Mouse (Mus musculus) intestine, embryonic 16.5 days (tissue): ENCODE results near the gene Ikbke. TPM values are rescaled to one million over a fixed set of nuclear protein-coding genes. Genes with fewer than 3 reads are reported as not detected.

Experiments
- ATAC-seq: fragments of 200-750 bp; cut with Nextera tagmentation; 2 replicates; pipeline ENCODE4 v1.8.0; 2017; ENCODE audit warnings: moderate TSS enrichment, moderate library complexity
- H3K27ac ChIP-seq: fragments of 300-500 bp; sonication (generic); 2 replicates; pipeline ENCODE4 v1.5.1; 2014; ENCODE audit warnings: mild to moderate bottlenecking, low read length
- H3K27me3 ChIP-seq: fragments of 300-500 bp; sonication (generic); replicated peaks from 2 replicates; pipeline ENCODE4 v1.6.1; 2014; ENCODE audit warnings: low read length, control low read depth, mixed read lengths; ENCODE audit not compliant: control insufficient read depth, insufficient read depth
- H3K36me3 ChIP-seq: fragments of 300-500 bp; sonication (generic); 2 replicates; pipeline ENCODE4 v1.6.1; 2014; ENCODE audit warnings: low read length, control low read depth; ENCODE audit not compliant: control insufficient read depth, insufficient read depth
- H3K4me1 ChIP-seq: fragments of 300-500 bp; sonication (generic); 2 replicates; pipeline ENCODE4 v1.6.1; 2014; ENCODE audit warnings: low read length, control low read depth, mixed read lengths; ENCODE audit not compliant: control insufficient read depth, insufficient read depth
- H3K4me2 ChIP-seq: fragments of 300-500 bp; sonication (generic); 2 replicates; pipeline ENCODE4 v1.6.1; 2014; ENCODE audit warnings: low read depth, low read length, control low read depth
- H3K4me3 ChIP-seq: fragments of 300-500 bp; sonication (generic); 2 replicates; pipeline ENCODE4 v1.5.1; 2014; ENCODE audit warnings: mild to moderate bottlenecking, low read length
- H3K9ac ChIP-seq: fragments of 300-500 bp; sonication (generic); 2 replicates; pipeline ENCODE4 v1.6.1; 2014; ENCODE audit warnings: low read depth, low read length
- H3K9me3 ChIP-seq: fragments of 300-500 bp; sonication (generic); 2 replicates; pipeline ENCODE4 v1.6.1; 2016; ENCODE audit warnings: low read length, control low read depth; ENCODE audit not compliant: control insufficient read depth
- WGBS: fragments of 180-500 bp; shearing (Covaris S2); extraction: QIAGEN DNeasy Blood & Tissue Kit; methylation state at CpG from one replicate; pipeline ENCODE4 v1.1.7; 2014; 5-methylcytosine and 5-hydroxymethylcytosine counted together
- polyA plus RNA-seq: library from polyadenylated mRNA; unstranded; fragments of >200 nt; fragmentation: Nextera tagmentation; extraction: Ambion mirVana; gene quantifications from 2 replicates; pipeline ENCODE4 v1.2.1, GENCODE M21; 2015

The Ikbke gene
- polyA plus RNA-seq, 1 experiment from 2014 or later, result 13.0 TPM

DNA sequence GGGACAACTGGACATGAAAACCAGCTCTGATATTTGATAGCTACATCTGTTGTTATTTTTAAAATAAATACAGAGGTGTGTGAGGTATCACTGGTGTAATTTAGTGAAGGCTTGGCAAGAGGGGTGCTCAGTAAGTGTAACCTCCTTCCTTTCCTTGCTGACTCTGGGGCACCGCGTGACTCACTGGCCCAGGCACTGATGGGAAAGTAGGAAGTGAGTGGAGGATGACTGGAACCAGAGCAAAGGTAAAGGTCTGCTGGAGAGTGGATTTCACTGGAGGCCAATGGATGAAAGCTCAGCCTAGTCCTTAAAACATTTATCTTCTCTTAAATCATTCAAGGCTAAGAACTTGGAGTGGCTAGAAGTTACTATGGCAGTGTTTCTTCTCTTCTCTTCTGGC lies 21.3 kb upstream of the Ikbke start:
- Histone ChIP-seq H3K27me3 (no peaks in the 10 kb centered on the region), H3K27ac (no peak overlapping the region), H3K9ac (no peak overlapping the region), H3K36me3 (no peaks in the 10 kb centered on the region; the same call in 1 of the 2 replicates), H3K4me2 (no peak overlapping the region), H3K9me3 (no peaks in the 10 kb centered on the region), H3K4me1 (no peaks in the 10 kb centered on the region), H3K4me3 (no peak overlapping the region)
- no peak for ATAC-seq
- 89% methylated on average over 2 of the region's 2 CpGs for WGBS

DNA sequence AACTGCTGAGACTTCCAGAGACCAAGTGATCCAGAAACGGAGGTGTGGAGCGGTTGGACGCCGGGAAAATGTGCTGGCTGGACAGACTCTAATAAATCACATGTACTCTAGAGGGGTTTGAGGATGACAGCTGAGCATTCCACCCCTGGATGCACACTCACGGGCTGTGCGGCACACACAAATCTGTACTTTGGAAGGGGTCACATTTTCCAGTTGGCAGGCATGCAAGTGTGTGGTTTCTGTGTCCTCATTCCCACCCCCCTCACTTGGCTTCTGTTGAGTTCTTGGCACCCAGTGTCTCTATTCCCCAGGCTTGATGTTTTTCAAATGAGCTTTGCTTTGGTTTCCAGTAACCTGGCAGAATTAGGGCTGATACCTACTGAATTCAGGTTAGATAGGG lies 20.4 kb upstream of the Ikbke start:
- no peak for ATAC-seq
- no peaks in the 10 kb centered on the region for H3K4me1 ChIP-seq
- H3K27ac ChIP-seq, result no peak overlapping the region
- H3K4me3 ChIP-seq, result no peak overlapping the region
- H3K9ac ChIP-seq, result no peak overlapping the region
- no peaks in the 10 kb centered on the region for H3K27me3 ChIP-seq
- 65% methylated on average over 6 of the region's 6 CpGs for WGBS
- H3K9me3 ChIP-seq, result no peaks in the 10 kb centered on the region
- no peaks in the 10 kb centered on the region; the same call in 1 of the 2 replicates for H3K36me3 ChIP-seq
- no peak overlapping the region for H3K4me2 ChIP-seq

DNA sequence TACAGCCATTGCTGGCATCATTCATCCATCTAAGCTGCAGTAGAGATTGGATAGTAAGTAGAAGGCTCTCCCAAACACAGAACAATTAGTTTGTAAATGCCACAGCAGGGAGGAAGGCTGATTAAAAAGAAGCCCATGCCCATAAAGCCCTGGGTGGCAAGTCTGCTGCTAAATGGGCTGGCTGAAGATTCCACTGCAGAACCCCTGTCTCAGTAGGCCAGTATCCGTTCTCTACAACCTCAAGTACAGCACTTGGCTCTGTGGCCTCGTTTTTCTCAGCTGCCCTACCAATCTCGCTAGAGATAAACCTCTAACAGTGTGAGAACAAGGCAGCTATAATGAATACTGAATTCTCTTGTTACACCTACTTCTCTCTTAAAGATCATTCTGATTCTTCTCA lies 19.8 kb upstream of the Ikbke start:
- H3K27ac ChIP-seq, result no peak overlapping the region
- no peak for ATAC-seq
- H3K4me2 ChIP-seq, result no peak overlapping the region
- H3K4me3 ChIP-seq, result no peak overlapping the region
- no peaks in the 10 kb centered on the region for H3K9me3 ChIP-seq
- H3K27me3 ChIP-seq, result no peaks in the 10 kb centered on the region
- WGBS, result 73% methylated on average over 3 of the region's 3 CpGs
- H3K9ac ChIP-seq, result no peak overlapping the region
- H3K4me1 ChIP-seq, result no peaks in the 10 kb centered on the region
- H3K36me3 ChIP-seq, result no peaks in the 10 kb centered on the region; the same call in 1 of the 2 replicates

DNA sequence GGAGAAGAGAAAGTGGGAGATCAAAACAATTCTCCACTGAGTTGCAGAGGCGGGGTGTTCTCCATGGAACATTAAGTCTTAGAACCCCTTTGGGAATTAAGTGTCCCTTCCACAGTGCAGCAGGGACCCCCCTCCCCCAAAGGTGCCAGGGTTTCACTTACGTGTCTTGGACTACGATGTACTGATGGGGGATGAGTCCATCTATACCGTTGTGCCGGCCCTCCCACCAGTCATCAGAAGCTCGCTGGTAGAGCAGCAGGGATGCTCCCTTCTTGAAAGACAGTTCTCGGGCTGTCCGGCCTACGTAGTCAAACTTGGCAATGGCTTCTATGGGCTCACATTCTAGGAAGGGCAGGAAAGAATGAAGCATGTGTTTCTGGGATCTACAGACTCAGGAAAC lies 18.8 kb upstream of the Ikbke start:
- 95% methylated on average over 9 of the region's 9 CpGs for WGBS
- H3K36me3 ChIP-seq, result no peaks in the 10 kb centered on the region; the same call in 1 of the 2 replicates

DNA sequence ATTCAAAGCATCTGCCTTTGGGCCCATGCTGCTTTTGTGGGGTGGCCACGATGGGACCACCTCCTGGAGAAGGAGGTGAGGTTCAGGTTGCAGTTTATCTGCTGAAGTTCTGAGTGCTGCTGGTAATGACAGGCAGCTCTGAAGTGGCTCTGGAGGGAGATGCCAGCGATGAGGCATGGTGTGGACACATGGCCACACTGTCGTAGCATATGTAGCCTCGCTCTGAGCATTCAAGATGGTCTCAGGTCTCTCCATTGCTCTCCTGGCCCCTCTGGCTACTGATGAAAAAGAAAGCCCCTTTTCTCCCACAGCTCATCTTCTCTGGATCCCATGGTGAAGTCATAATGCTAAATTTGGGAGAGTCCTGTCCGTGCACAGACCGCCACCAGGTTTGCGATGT lies 17.3 kb upstream of the Ikbke start:
- H3K4me1 ChIP-seq, result no peaks in the 10 kb centered on the region
- H3K4me2 ChIP-seq, result no peak overlapping the region
- no peak for ATAC-seq
- H3K9ac ChIP-seq, result no peak overlapping the region
- H3K9me3 ChIP-seq, result no peaks in the 10 kb centered on the region
- 93% methylated on average over 7 of the region's 7 CpGs for WGBS
- no peak overlapping the region for H3K27ac ChIP-seq
- H3K36me3 ChIP-seq, result peaks cover 2% of the 10 kb centered on the region; the same call in 1 of the 2 replicates
- no peaks in the 10 kb centered on the region for H3K27me3 ChIP-seq
- no peak overlapping the region for H3K4me3 ChIP-seq

More for the DNA sequence above, 18.8 kb upstream of the Ikbke start:
- Histone ChIP-seq H3K4me3 (no peak overlapping the region), H3K9ac (no peak overlapping the region), H3K4me1 (no peaks in the 10 kb centered on the region), H3K9me3 (no peaks in the 10 kb centered on the region), H3K4me2 (no peak overlapping the region), H3K27me3 (no peaks in the 10 kb centered on the region), H3K27ac (no peak overlapping the region)
- no peak for ATAC-seq

DNA sequence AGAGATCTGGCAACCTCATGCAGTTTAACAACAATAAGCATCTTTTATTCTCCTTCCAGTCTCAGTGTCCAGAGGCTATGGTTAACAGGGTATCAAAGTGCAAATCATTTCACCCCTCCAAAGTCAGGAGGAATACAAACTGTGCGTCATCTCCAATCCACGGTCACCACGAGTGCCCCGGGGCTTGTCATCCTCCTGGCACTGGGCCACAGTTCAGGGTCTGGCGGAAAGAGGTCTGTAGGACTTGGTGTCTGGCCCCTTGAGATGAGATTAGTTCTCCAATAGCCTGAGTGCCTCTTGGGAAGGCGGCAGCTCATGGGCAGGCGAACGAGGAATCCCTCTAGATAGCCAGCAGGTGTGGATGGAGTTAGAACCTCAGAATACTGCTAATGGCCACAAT lies 15.8 kb upstream of the Ikbke start:
- Histone ChIP-seq H3K27me3 (no peaks in the 10 kb centered on the region), H3K4me2 (no peak overlapping the region), H3K4me3 (no peak overlapping the region), H3K36me3 (peaks cover 3% of the 10 kb centered on the region; the same call in 1 of the 2 replicates), H3K27ac (no peak overlapping the region), H3K9ac (no peak overlapping the region), H3K9me3 (no peaks in the 10 kb centered on the region), H3K4me1 (no peaks in the 10 kb centered on the region)
- ATAC-seq, result 0 out of 2 replicates have a peak, but pooled peaks have one; percentile 36
- WGBS, result 86% methylated on average over 8 of the region's 8 CpGs

DNA sequence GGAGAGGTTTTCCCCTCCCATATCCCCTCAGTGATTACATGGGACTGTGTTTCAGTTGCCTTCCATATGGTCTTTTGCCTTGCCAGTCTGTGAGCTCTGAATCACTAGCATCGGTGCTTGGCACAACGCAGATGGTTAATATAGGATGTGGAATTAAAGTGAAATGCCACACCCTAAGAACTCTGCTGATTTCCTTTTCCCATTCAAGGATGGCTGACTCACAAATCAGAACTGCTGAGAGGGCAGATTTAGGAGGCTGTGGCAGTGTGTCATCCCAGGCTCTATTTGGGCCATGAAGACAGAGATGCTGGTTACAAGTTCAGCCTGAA lies 14.5 kb upstream of the Ikbke start:
- Histone ChIP-seq H3K4me2 (no peak overlapping the region), H3K4me3 (no peak overlapping the region), H3K4me1 (no peaks in the 10 kb centered on the region), H3K27me3 (no peaks in the 10 kb centered on the region), H3K27ac (no peak overlapping the region), H3K36me3 (peaks cover 6% of the 10 kb centered on the region; the same call in 1 of the 2 replicates), H3K9me3 (no peaks in the 10 kb centered on the region), H3K9ac (no peak overlapping the region)
- 94% methylated on average over 2 of the region's 2 CpGs for WGBS
- no peak for ATAC-seq

DNA sequence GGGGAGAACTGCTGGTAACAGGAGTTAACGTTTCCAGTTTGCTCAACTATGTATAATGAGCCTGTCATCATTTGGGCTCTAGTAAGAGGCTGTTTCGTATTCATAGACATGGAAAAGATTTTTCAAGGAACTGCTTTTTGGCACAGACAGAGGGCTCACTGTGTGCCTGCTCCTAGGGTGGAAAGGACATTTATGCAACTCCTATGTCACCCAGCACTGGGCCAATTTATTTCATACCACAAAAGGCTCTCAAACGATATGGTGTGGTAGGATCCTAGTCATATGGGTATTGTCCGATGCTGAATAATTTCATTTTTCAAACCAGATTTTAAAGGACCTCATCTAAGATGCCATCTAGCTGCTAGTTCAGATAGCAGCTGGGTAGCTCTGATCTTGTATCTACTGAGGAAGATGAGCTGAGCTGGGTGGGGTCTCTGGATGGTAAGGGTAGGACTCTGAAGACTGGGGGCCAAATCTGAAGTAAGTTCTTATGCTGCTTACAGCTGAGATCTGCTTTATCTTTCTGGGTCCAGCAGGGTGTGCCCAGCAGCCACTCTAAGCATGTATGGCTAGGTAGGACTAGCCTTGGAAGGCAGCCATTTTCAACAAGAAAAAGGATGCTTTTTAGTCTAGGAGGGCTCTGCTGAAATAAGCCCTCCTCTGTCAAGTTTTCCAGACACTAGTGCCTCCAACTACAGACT lies 14.0 kb upstream of the Ikbke start:
- no peak for ATAC-seq
- Histone ChIP-seq H3K9ac (no peak overlapping the region), H3K4me1 (no peaks in the 10 kb centered on the region), H3K4me2 (no peak overlapping the region), H3K9me3 (no peaks in the 10 kb centered on the region), H3K4me3 (no peak overlapping the region), H3K27ac (no peak overlapping the region), H3K36me3 (peaks cover 6% of the 10 kb centered on the region; the same call in 1 of the 2 replicates), H3K27me3 (no peaks in the 10 kb centered on the region)
- 91% methylated on average over 4 of the region's 4 CpGs for WGBS

DNA sequence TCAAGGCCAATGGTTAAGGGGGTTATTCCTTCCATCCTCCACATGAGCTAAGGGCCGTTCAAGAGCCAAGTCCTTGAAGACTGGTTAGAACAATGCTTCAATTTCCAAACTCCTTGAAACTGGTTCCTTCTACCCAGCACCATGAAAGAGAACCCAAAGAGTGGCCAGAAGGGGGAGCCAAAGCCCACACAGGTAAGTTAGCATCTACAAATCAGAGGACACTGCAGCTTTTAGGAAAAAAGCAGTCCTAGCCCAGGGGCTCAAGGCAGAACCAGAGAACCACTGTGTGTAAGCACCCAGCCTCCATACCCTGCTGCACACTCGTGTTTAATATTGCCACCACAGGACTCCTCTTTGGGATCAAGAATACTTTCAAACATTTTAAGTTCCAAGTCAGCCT lies 11.2 kb upstream of the Ikbke start:
- Histone ChIP-seq H3K36me3 (0 out of 2 replicates have a peak, but pooled peaks cover 6% of the 10 kb centered on the region), H3K4me1 (no peaks in the 10 kb centered on the region), H3K27ac (no peak overlapping the region), H3K4me2 (no peak overlapping the region), H3K9me3 (no peaks in the 10 kb centered on the region), H3K9ac (no peak overlapping the region), H3K27me3 (no peaks in the 10 kb centered on the region), H3K4me3 (no peak overlapping the region)
- ATAC-seq, result no peak
- WGBS, result 35% methylated on average over 2 of the region's 2 CpGs

DNA sequence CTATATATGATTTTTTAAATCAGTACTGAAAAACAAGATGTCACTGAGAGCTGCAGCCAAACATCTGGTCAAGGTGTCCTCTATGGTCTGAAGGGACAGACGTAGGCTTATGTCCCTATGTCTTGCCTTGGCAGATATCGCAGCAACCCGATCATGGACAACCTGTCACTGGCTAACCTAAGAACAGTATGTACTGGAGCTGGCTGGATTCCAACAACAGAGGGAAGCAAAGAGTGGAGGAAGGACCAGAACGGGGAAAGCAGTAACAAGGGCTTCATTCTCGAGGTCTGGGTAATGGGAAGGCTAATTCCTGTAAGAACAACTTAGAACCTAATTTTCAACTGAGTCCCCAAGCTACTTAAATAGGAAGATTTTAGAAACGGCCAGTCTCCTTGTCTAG lies 9.5 kb upstream of the Ikbke start:
- 86% methylated on average over 6 of the region's 6 CpGs for WGBS
- no peaks in the 10 kb centered on the region for H3K27me3 ChIP-seq
- H3K9ac ChIP-seq, result no peak overlapping the region
- ATAC-seq, result no peak
- H3K4me2 ChIP-seq, result no peak overlapping the region
- H3K9me3 ChIP-seq, result no peaks in the 10 kb centered on the region
- no peak overlapping the region for H3K27ac ChIP-seq
- 0 out of 2 replicates have a peak, but pooled peaks cover 6% of the 10 kb centered on the region for H3K36me3 ChIP-seq
- H3K4me3 ChIP-seq, result no peak overlapping the region
- H3K4me1 ChIP-seq, result no peaks in the 10 kb centered on the region
